Mouse (Mus musculus) spleen, adult 2 months (tissue): ENCODE data around the gene Erc2.

Source experiments
- CTCF ChIP-seq: fragments of 200-500 bp; IDR thresholded peaks from 2 replicates; pipeline ENCODE4 v1.5.1; 2011; ENCODE audit warnings: mild to moderate bottlenecking, inconsistent platforms; ENCODE audit not compliant: insufficient read depth, insufficient read length, insufficient replicate concordance; ENCODE audit errors: extremely low read depth
- POLR2A ChIP-seq: fragments of 200-500 bp; IDR thresholded peaks from 2 replicates; pipeline ENCODE4 v1.6.1; 2011; ENCODE audit warnings: low read depth, low read length, inconsistent platforms

GRCm38 (mm10) chr14:27847291-27847690, 225.1 kb downstream of the Erc2 start:
- TF ChIP-seq POLR2A (no peak), CTCF (no peak)
